Mouse (Mus musculus) cerebellum, postnatal 10 days (tissue): ENCODE results near the gene Lhfp.

Experiments
- DNase-seq, 2 experiments: peaks; one replicate each; pipeline ENCODE4 v3.0.0; 2021; ENCODE audit warnings: mixed read lengths in 2 of 2

The Lhfp gene

DNA sequence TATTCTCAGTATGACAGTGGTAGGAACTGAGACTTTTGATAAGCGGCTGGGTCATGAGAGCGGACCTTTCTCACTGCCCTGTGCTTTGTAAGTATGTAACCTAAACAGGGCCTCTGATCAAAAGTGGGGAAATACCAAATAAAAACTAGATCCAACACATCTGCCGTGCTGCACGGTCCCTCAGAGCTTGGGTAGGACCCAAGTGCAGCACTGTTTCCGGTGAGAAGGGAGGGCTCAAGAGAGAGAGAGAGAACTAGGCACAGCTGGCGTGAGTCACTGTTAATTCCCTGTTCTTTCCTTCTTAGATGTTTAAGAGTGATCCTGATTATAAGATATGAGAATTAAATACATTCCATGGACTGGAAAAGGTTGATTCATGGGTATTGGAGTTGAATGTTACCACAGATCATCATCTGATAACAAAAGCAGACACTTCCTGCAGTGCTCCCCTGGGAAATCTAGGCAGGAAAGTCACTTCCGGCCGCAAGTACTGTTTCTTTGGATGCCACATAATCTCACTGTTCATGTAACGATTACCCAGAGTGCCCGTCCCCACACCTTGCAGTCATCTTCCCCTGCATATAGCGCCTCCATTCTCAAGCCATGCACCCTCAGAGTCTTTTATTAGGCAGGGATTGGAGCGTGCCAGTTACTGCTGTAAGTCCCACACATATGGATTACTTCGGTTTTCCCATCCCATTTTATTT lies 243.3 kb downstream of the Lhfp start:
- DNase-seq: no peak

DNA sequence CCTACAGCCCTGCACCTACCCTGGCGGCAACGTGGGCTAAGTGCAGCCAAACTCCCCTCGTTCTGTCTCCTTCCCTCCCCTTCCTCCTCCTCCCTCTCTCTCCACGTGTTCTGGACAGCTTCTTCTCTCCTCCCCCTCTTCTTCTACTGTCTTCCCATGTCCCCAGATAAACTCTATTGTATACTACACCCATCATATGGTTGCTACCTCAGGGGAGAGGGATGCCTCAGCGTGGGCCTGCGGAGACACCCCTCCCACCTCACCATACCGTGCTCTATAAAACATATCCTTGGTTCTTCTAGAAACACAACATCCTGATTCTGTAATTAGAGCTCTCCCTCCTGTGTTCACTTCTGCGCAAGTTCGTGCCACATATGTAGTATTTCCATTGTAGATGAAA lies 247.3 kb downstream of the Lhfp start:
- no peak for DNase-seq

DNA sequence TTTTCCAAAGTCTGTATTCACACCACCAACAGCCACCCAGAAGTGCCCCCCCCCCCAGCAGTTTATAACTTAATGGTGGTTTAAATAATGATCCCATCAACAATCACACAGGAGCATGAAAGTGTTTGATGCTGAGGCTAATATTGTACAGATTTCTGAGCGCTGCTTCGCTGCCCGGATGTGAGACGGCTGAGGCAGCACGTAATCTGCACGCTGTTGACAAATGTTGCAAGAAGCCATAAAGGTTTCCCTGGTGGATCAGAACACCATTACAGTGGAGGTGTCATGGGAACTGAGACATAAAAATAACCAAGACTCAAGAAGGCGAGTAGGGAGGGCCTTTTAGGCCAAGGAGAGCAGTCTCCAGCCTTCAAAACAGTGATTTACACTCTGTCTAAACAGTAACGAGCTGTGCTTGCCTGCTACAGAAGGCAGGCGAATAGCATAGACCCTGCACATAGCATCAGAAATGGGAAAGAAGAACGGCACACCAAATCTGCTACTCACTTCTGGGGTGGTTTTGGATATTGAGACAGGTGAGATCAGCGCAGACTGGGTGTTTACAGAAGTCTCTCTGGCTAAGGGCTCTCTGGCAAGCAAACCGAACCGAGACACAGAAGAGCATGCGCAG lies 248.4 kb downstream of the Lhfp start:
- no peak for DNase-seq

DNA sequence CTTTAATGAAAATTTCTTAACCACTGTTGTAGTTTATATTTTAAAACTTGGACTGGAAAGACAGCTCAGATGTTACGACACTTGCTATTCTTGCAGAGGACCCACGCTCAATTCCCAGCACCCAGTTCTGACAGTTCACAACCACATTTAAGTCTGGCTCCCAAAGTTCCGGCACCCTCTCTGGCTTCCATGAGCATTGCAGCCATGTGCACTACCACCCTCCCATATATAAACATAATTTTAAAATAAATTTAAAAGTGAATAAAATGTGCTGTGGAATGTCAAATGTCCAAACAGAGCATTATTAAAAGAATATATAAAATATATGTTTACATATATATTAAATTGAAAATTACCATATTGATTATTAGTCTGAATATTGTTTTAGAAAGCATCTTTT lies 249.9 kb downstream of the Lhfp start:
- no peak for DNase-seq

DNA sequence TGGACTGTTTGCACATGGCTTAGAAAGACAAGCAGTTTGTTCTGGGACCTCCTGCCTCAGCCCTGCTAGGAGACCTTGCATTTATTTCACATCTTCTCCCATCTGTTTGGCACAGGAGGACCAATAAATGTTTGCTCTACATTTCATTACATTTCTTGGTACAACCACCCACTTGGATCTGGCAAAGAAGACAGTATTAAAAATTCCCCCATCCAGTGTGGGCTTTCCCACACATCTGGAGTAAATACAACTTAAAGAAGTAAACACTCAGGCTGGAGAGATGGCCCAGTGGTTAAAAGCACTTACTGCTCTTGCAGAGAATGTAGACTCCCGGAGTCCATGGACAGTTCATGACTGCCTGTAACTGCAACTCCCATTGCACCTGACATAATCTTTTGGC lies 250.6 kb downstream of the Lhfp start:
- DNase-seq: no peak

DNA sequence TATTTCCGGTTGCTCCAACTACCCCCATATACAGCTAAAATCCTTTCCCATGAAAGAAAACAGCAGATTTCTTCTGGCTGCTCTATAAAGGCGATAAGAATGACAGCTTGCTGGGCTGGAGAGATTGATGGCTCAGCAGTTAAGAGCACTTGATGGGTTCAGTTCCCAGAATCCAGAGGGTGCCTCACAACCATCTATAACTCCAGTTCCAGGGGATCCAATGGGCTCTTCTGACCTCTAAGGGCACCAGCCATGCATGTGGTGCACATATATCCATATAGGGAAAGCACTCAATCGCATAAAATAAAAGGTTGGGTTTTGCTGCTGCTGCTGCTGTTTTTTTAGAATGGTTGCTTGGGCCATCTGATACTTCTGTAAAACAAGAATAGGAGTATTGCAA lies 251.1 kb downstream of the Lhfp start:
- DNase-seq: no peak

DNA sequence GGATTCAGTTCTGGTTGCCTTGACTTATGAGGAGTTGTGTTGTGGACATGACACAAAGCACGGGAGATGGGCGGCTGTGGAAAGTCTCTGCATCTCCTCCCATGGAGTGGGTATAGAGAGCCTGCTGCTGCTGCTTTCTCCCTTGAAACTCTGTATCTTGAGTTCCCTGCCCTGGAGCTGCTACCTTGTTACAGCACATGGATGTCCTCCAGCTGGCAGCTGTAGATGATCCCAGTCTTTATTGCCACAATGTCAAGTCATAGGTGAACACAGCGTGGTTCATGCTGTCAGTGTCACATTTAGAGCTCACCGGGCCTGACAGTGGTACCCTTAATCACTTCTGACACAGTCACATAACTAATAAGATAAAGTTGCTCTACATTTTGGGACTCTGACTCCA lies 251.7 kb downstream of the Lhfp start:
- no peak for DNase-seq

DNA sequence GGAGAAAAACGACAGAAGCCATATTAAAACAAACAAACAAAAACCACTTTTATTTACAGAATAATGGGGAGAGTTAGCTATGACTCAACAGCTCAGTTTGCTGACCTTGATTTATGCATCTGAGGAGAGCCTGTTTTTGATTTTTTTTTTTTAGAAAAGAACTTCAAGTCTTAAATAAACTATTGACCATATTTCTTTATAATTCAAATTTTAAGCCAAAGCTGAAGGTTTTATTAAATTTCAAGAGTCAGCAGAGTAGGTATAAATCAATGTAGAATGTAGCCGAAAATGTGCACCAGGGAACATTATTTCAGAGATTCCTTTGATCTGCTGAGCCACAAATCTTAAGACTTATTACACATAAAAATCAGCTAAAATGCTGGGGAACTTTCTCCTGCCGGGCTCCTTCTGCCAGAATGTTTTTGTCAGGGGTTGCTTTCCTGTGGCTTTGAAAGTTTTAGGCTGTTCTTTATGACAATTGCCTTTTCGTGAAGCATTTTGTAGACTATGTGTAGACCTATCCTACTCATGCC lies 252.6 kb downstream of the Lhfp start:
- DNase-seq: no peak

DNA sequence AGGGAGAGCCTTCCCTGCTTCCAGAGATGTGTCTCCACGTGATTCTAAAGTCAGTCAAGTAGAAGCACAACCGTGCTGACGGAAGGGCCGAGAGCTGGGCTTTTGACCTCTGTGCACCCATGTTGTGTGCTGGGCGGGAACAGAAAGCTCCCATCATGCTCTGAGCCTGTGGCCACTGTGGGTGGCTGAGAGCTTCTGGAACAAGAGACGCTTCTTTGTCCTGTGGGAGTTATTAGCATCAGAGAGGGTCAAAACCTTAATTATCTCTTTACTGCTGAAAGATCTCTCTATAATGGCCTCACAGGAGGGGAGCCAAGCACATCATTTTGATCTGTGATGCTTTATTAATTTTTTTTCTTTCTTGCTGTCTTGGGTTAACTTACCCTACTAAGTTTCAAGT lies 253.5 kb downstream of the Lhfp start:
- no peak for DNase-seq

DNA sequence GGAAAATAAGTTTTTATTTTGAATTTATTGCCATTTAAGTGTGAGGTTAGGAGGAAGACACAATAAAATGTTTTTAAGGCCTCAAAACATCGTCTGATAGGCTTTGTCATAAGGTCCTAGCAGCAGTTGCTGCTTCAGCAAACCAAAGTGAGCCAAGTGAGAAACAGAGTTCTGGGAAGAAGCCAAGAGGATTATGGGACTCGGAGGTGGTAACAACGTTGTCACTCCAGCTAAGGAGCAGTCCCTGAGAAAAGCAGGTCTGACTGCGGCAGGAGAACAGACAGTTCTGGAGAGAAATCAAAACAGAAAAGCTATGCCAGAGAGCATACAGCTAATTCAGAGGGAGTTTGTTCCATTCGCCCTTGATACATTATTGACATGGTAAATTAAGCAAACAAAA lies 260.5 kb downstream of the Lhfp start:
- peak; percentile 29 to 43 for DNase-seq

DNA sequence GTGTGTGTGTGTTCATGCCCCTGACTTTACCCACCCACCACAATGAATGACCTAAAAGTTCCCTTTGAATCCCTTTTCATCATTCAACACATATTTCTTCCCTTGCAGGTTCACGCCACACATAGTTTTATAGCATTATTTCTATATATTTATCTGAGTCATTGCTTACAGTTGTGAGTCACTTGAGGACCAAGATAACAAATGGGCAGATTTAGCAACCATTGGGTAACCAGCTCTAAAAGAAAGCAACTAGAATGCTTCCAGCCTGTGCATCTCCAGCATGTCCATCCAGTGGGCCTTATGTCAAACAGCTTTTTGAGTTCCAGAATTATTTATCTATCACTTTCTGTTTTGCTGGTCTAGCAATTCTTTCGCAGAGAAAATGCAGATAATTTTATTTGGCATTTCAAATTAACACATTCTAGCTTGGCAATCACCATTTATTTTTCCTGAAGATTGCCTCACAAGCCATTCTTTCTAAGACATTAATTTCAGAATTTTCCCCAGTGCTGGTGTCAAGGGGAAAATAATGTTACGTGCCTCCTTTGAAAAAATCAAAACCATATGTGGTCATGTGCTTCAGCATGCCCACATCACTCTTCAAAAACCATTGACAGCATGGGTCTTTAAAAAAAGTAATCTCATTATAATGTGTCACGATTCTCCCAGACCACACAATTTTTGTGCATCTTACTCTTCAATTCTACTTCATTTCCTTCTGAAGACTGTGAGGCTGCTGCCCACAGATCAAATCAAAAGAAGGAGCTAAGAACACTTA lies 263.0 kb downstream of the Lhfp start:
- no peak for DNase-seq

DNA sequence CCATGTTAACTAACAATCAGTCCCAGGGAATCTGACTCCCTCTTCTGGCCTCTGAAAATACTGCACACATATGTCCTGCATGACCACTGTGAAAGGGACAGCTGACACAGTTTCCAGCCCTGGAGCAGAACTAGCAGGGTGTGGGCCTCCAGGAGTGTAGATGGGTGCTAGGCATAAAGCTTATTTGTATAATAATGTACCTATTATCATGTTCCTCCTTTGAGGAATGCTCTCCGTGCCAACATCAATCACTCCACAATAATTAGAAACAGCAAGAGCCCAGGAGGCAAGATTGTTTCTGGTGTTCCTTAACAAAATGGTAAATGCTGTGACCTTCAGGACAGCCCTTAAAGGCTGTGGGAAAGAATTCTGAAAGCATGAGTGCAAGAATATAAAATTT lies 264.5 kb downstream of the Lhfp start:
- no peak for DNase-seq

DNA sequence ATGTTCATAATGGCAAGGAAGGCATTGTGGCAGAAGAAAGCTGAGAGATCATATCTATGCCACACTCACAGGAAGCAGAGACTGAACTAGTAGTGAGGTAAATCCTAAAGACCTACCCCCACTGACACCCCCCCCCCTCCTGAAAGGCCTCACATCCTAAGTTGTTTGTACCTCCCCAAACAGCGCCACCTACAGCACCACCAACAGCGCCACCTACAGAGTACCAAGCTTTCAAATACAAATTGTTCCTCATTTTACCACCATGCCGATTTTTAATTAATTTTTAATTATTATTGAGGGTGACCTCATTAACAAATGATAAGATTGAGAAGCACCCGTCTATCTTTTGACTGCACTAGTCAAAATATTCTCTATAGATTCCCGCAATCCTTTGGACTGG lies 267.3 kb downstream of the Lhfp start:
- no peak for DNase-seq

DNA sequence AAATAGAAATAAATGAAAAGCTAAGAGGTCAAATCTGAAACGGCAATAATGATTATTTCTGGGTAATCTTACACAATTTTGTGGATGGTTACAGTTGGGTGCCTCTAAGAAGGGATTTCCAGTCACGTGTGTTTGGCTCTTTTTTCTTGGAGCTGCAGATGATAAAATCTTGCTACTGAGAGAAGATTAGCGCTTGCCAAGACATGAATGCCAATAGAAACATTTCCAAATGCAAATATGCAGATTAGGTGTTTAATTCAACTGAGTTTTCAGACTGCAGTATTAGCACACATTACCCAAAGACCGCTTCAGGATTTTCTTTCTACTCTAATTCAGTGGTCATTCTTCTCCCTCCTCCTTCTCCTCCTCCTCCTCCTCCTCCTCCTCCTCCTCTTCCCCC lies 268.8 kb downstream of the Lhfp start:
- no peak for DNase-seq

DNA sequence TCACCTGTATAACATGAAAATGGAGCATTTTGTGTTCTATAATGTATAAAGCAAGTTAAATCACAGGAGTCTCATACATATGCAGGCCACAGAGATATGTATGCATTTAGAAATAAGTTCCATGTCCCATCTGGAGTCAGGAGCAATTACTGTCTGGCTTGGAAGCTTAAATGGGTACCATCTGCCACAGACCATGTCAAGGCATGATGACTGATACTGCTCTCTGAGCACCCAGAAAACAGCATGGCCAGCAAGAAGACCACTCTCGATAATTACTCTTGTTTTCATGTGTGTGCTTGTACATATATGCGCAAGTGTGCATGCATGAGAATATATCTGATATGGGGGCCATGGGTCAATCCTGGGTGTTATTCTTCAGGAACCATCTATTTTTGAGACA lies 269.3 kb downstream of the Lhfp start:
- no peak for DNase-seq
